Mouse (Mus musculus) C2C12 (cell line): ENCODE data around the gene Phf21a. TPM values are rescaled to one million over a fixed set of nuclear protein-coding genes. Genes with fewer than 3 reads are reported as not detected.
A peak's percentile ranks its signal among the peaks of the same experiment; 100 is the strongest.

Experiments used
- H3K27me3 ChIP-seq: one replicate; pipeline ENCODE4 v1.6.1; 2011; ENCODE audit not compliant: control insufficient read depth, insufficient read depth, insufficient read length
- H3K36me3 ChIP-seq: one replicate; pipeline ENCODE4 v1.6.1; 2011; ENCODE audit not compliant: control insufficient read depth, insufficient read depth
- H3K4me3 ChIP-seq: one replicate; pipeline ENCODE4 v1.5.1; 2011; ENCODE audit warnings: mild to moderate bottlenecking, control low read depth; ENCODE audit not compliant: poor library complexity, insufficient read depth, severe bottlenecking
- H3K79me2 ChIP-seq: one replicate; pipeline ENCODE4 v1.6.1; 2011; ENCODE audit not compliant: control insufficient read depth, insufficient read depth
- H3K79me3 ChIP-seq: one replicate; pipeline ENCODE4 v1.6.1; 2011; ENCODE audit warnings: low read depth, control low read depth
- H3ac ChIP-seq: one replicate; pipeline ENCODE3; 2011; ENCODE audit warnings: low read depth; ENCODE audit not compliant: control insufficient read depth, insufficient read length
- CEBPB ChIP-seq: IDR thresholded peaks from one replicate; pipeline ENCODE4 v1.6.1; 2011; ENCODE audit warnings: low read depth, mild to moderate bottlenecking, control low read depth, moderate library complexity
- CTCF ChIP-seq: IDR thresholded peaks from one replicate; pipeline ENCODE4 v1.5.1; 2011; ENCODE audit not compliant: control insufficient read depth, insufficient read depth, insufficient read length
- FOSL1 ChIP-seq: IDR thresholded peaks from one replicate; pipeline ENCODE4 v1.8.0; 2011; ENCODE audit warnings: mild to moderate bottlenecking, low read length; ENCODE audit not compliant: poor library complexity, insufficient read depth, severe bottlenecking
- MAX ChIP-seq: IDR thresholded peaks from one replicate; pipeline ENCODE4 v1.6.1; 2011; ENCODE audit warnings: mild to moderate bottlenecking, control low read depth
- MYOD1 ChIP-seq: IDR thresholded peaks from one replicate; pipeline ENCODE4 v1.6.1; 2011; ENCODE audit warnings: low read depth; ENCODE audit not compliant: control insufficient read depth, insufficient read length
- MYOG ChIP-seq: IDR thresholded peaks from one replicate; pipeline ENCODE4 v1.6.1; 2011; ENCODE audit not compliant: control insufficient read depth, insufficient read length; ENCODE audit errors: extremely low read depth
- USF1 ChIP-seq: IDR thresholded peaks from one replicate; pipeline ENCODE4 v1.6.1; 2011; ENCODE audit warnings: low read depth, mild to moderate bottlenecking, control low read depth, moderate library complexity
- polyA plus RNA-seq: library from polyadenylated mRNA; unstranded; fragments of >200 nt; fragmentation: generic; extraction: Trizol; gene quantifications from one replicate; pipeline ENCODE4 v1.2.1, GENCODE M21; 2012; ENCODE audit warnings: missing spikeins

The Phf21a gene
- polyA plus RNA-seq, 1 experiment = 8.5 TPM

DNA sequence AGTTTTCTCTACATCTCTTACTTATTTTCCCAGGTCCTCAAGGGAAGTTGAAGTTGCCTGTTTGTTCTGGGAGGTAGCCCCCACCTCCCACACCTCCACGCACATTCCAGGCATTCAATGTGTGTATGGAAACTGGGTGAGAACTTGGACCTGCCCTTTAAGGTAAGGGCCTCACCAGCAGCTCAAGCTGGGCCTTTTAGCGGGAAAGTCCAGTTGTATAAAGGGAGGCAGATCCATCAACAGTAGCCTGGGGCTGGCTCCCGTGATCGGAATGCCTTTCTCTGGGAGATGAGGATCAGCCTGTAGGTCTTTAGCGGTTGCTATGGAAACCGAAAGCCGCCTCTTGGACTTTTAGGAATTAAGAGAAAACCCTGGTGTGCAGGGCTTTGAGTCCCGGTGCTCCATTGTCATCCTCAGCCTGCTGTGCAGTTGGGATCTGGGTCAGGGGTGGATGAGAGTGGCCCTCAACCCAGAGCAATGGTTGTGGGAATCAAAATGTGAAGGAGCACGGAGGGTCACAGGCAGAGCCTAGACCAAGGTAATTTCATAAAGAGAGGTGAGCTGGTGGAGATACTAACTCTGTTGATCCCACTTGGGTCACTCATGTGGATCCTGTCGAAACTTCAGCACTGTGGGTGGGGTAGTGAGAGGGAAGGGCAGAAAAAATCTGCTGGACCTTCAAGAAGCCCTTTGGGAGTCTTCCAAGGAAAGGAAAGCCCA, 279.2 kb downstream of the Phf21a start:
- Histone ChIP-seq H3K27me3 (peaks cover 12% of the 10 kb centered on the region), H3K36me3 (no peaks in the 10 kb centered on the region), H3K79me3 (peaks cover 2% of the 10 kb centered on the region), H3ac (no peak overlapping the region), H3K79me2 (peaks cover 17% of the 10 kb centered on the region), H3K4me3 (no peak overlapping the region)
- TF ChIP-seq CTCF = no peak
- TF ChIP-seq USF1 = no peak
- TF ChIP-seq MAX = no peak
- TF ChIP-seq CEBPB = no peak
- no peak for TF ChIP-seq MYOD1

- peaks cover 12% of the 10 kb centered on the region for H3K27me3 ChIP-seq
- H3K4me3 ChIP-seq = no peak overlapping the region
- TF ChIP-seq FOSL1 (no peak), USF1 (no peak), CEBPB (no peak), MAX (no peak), MYOD1 (no peak)
- H3ac ChIP-seq = no peak overlapping the region
- H3K79me2 ChIP-seq = peaks cover 20% of the 10 kb centered on the region
- peaks cover 2% of the 10 kb centered on the region for H3K79me3 ChIP-seq
- peaks cover under 1% of the 10 kb centered on the region for H3K36me3 ChIP-seq
Observed at GRCm38 (mm10) chr2:92372767-92373436, 280.0 kb downstream of the Phf21a start.

DNA sequence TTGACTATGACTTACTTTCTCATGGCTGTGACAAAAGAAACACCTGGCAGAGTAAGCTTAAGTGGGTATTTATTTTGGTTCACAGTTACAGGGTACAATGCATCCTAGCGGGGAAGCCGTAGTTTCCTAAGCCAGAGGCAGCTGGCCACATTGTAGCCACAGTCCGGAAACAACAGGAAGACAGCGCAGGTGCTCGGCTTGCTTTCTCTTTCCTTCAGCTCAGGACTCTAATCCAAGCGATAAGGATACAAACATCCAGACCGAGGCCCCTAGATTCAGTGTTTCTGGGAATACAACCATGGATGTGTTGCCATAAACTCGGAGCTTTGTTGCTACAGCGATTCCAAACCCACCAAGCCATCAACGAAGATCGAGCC, 280.5 kb downstream of the Phf21a start:
- peaks cover 5% of the 10 kb centered on the region for H3K36me3 ChIP-seq
- peaks cover 20% of the 10 kb centered on the region for H3K79me2 ChIP-seq
- no peak for TF ChIP-seq USF1
- no peak for TF ChIP-seq CEBPB
- no peak for TF ChIP-seq FOSL1
- TF ChIP-seq CTCF = no peak
- no peak for TF ChIP-seq MYOD1
- no peak for TF ChIP-seq MAX
- no peak for TF ChIP-seq MYOG
- H3K79me3 ChIP-seq = peaks cover 2% of the 10 kb centered on the region
- peaks cover 12% of the 10 kb centered on the region for H3K27me3 ChIP-seq
- H3ac ChIP-seq = no peak overlapping the region
- H3K4me3 ChIP-seq = no peak overlapping the region

- Histone ChIP-seq H3K4me3 (peak within 1 kb of the TSS; percentile 99), H3K79me3 (peaks cover 2% of the 10 kb centered on the region), H3ac (peak within 1 kb of the TSS; percentile 57), H3K36me3 (peaks cover 15% of the 10 kb centered on the region), H3K79me2 (peaks cover 20% of the 10 kb centered on the region), H3K27me3 (peaks cover 12% of the 10 kb centered on the region)
- TF ChIP-seq FOSL1 (no peak), USF1 (no peak), MYOD1 (no peak), CEBPB (no peak), MYOG (no peak), CTCF (no peak), MAX (no peak)
Observed at GRCm38 (mm10) chr2:92374514-92374913, 281.6 kb downstream of the Phf21a start, which contains the start of the genes Pex16 and Large2. Pex16 (plus strand) TSS chr2:92374676. Large2 (minus strand) TSS chr2:92374869.

DNA sequence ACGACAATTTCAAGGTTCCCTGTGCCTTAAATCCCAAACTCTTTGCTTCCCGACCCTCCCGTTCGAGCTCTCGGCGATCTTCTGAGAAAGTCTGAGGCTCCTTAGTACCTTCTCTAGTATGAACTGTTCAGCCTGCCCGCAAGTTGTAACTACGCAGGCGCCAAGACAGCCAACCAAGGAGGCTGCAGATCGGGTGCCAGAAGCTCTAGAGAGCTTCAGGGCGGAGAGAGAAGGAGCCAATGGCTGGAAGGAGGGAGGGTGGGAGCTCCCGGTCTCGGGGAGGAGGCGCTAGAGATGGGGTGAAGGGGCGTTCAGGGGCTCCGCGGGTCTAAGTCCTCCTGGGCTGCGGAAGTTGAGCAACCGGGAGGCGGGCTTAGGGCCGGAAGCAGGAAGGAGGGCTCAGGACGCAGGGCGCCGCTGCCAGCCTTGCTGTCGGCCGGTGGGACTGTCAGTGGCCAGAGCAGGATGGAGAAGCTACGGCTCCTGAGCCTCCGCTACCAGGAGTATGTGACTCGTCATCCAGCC, 282.2 kb downstream of the Phf21a start:
- peak overlapping the region; percentile 54 for H3ac ChIP-seq
- TF ChIP-seq CEBPB (peak; percentile 96), FOSL1 (no peak)
- H3K27me3 ChIP-seq = peaks cover 9% of the 10 kb centered on the region
- H3K79me3 ChIP-seq = peaks cover 2% of the 10 kb centered on the region
- peaks cover 20% of the 10 kb centered on the region for H3K36me3 ChIP-seq
- peak overlapping the region; percentile 99 for H3K4me3 ChIP-seq
- peaks cover 20% of the 10 kb centered on the region for H3K79me2 ChIP-seq

GRCm38 (mm10) chr2:92375788-92376187, 282.9 kb downstream of the Phf21a start:
- Histone ChIP-seq H3K36me3 (peaks cover 20% of the 10 kb centered on the region), H3ac (peak overlapping the region; percentile 54), H3K4me3 (peak overlapping the region; percentile 99), H3K79me2 (peaks cover 20% of the 10 kb centered on the region), H3K79me3 (peaks cover 2% of the 10 kb centered on the region), H3K27me3 (peaks cover 3% of the 10 kb centered on the region)
- TF ChIP-seq MAX (no peak), FOSL1 (no peak), CEBPB (no peak), MYOG (no peak)
